Mouse (Mus musculus) adrenal gland, postnatal 25 days (tissue): ENCODE measurements around the gene Gm4846. TPM values are rescaled to one million over a fixed set of nuclear protein-coding genes. Genes with fewer than 3 reads are reported as not detected.
"Not testable (repeated sequence)": the region's sequence is repeated elsewhere in the genome, so short reads cannot be mapped to it uniquely, and the experiment has no call there.

Experiments used
- DNase-seq: peaks from one replicate; pipeline ENCODE4 v3.0.0; 2021; ENCODE audit warnings: mixed read lengths
- long read RNA-seq: library from polyadenylated mRNA; stranded (forward); transcript quantifications from one replicate; pipeline ENCODE4 v2.0.0, GENCODE M21; 2021
- total RNA-seq: library from RNA; stranded (reverse); gene quantifications from 2 replicates; pipeline ENCODE4 v1.2.3, GENCODE M21; 2021

The Gm4846 gene
- total RNA-seq, result not detected in 2 replicates
- long read RNA-seq, result 0 reads

DNA sequence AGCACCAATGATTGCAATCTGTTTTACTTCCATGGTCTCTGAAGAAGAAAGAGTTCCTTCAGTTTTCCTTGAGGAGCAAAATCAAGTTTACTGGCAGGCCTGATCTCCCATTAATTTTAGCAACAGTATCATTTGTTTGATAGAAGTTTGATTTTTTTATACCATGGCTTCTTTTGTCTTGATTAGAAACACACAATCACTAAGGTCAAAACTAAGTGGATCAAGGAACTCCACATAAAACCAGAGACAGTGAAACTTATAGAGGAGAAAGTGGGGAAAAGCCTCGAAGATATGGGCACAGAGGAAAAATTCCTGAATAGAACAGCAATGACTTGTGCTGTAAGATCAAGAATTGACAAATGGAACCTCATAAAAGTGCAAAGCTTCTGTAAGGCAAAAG, at the start of gene Gm4846:
TSS of gene Gm4846 (minus strand) at position 101 of the 400 bp plus-strand sequence.
- not testable (repeated sequence) for DNase-seq

DNA sequence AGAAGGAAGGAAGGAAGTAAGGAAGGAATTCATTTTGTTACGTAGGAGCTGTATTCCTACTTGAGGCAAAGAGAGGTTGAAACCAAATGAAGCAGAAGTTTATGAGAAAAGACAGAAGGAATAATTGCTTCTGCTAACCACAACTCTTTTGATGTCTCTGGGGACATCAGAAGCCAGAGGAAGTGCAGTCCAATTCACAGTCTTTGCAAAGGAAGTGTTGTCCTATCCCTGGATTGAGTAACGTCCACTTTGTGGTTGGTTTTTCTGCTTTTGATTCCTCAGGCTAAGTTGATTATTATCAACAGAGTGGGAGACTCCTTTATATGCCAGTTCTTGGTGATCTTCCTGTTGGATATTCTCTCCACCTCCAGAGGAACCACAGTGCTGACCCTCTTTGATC, 34.1 kb upstream of the Gm4846 start:
- DNase-seq, result not testable (repeated sequence)

GRCm38 (mm10) chr1:166524709-166525108, 27.3 kb upstream of the Gm4846 start:
- not testable (repeated sequence) for DNase-seq

- DNase-seq, result not testable (repeated sequence)
Observed at GRCm38 (mm10) chr1:166519626-166520025, 22.2 kb upstream of the Gm4846 start.

DNA sequence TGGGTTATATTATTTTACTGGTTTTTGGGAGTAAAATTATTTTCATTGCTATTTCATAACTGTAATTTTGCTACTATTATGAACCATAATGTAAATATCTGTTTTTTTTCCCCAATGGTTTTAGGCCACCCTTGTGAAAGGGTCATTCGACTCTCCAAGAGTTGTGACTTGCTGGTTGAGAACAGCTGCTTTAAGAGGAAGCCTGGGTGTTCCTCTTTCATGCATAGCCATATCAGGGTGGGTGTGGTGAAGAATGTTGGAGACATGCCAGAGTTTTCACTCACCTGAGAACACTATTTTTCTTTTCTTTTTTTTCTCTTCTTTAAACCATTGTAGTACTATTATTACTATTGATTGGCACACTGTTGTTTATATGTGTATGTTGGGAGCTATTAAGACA, 19.2 kb upstream of the Gm4846 start:
- no peak for DNase-seq

- DNase-seq, result not testable (repeated sequence)
Observed at GRCm38 (mm10) chr1:166504206-166504605, 6.8 kb upstream of the Gm4846 start.

- DNase-seq, result no peak
Observed at GRCm38 (mm10) chr1:166479503-166479902, 17.9 kb downstream of the Gm4846 start.

DNA sequence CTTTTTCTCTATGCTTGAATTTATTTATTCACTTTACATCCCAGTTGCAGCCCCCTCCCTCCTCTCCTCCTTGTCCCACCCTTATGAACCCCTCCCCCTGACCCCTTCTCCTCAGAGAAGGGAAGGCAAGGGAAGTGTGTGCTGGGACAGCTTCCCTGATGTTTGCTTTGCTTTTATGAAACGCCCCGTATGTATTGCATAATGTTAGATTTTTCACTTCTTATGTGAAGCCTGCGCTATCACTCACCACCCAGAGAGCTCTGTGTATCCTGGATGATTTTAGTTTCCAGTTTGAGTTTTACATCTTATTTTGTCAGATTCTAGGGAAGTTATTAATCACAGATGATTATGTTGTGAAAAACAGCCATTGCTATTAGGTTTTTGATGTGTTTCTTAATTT, 30.2 kb downstream of the Gm4846 start:
- no peak for DNase-seq

GRCm38 (mm10) chr1:166462544-166462943, 34.8 kb downstream of the Gm4846 start:
- DNase-seq, result no peak

DNA sequence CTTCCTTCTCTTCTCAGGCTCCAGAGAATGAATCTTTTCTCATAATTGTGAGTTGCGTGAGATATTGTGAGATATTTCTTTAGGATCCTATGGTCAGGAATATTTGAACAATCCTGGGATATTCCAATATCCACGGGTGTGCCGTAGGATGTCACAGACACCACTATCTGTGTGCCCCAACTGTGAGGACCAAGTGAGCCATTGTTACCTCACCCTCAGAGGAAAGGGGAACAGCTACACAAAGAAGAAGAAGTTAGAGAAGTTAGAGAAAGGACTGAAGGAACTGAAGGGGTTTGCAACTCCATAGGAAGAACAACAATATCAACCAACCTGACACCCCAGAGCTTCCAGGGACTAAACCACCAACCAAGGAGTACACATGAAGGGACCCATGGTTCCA, 55.4 kb downstream of the Gm4846 start:
- no peak for DNase-seq

GRCm38 (mm10) chr1:166439426-166439825, 58.0 kb downstream of the Gm4846 start:
- no peak for DNase-seq

Other genes with a start within 250 kb of the Gm4846 start
- 3.2 and 4.6 TPM in 2 replicates for gene Ildr2, start 243.4 kb downstream of the Gm4846 start, total RNA-seq
- gene Tada1, start 118.5 kb downstream of the Gm4846 start, total RNA-seq, result 19.5 and 23.5 TPM in 2 replicates
- 34.4 and 37.4 TPM in 2 replicates for gene Pogk, start 87.7 kb downstream of the Gm4846 start, total RNA-seq
- not detected in 2 replicates for gene Gm4847, start 150.1 kb upstream of the Gm4846 start, total RNA-seq
- gene Fmo9, start 184.3 kb upstream of the Gm4846 start, total RNA-seq, result not detected in 2 replicates